Mouse (Mus musculus) liver, embryonic 14.5 days (tissue): ENCODE results near the gene Phf23. TPM values are rescaled to one million over a fixed set of nuclear protein-coding genes. Genes with fewer than 3 reads are reported as not detected.

ENCODE experiments used
- ATAC-seq: fragments of 200-750 bp; cut with Nextera tagmentation; 2 replicates; pipeline ENCODE4 v1.8.0; 2017; ENCODE audit warnings: moderate number of reproducible peaks, mild to moderate bottlenecking, moderate library complexity; ENCODE audit not compliant: insufficient read depth
- DNase-seq, 3 experiments: peaks; one replicate each; pipeline ENCODE4 v3.0.0-alpha.2; 2012 to 2013; ENCODE audit warnings: low read depth in 3 of 3, low spot score in 3 of 3
- H3K27ac ChIP-seq: fragments of 300-500 bp; sonication (generic); 2 replicates; pipeline ENCODE4 v1.5.1; 2014; ENCODE audit warnings: moderate library complexity, mild to moderate bottlenecking, control low read depth, inconsistent platforms
- H3K27me3 ChIP-seq: fragments of 300-500 bp; sonication (generic); 2 replicates; pipeline ENCODE4 v1.6.1; 2014; ENCODE audit warnings: mild to moderate bottlenecking, low read length, moderate library complexity; ENCODE audit not compliant: control insufficient read depth, insufficient read depth
- H3K36me3 ChIP-seq: fragments of 300-500 bp; sonication (generic); replicated peaks from 2 replicates; pipeline ENCODE4 v1.6.1; 2014; ENCODE audit warnings: low read depth; ENCODE audit not compliant: control insufficient read depth, insufficient read depth
- H3K4me1 ChIP-seq, 2 experiments: fragments of 200-500 bp in 1 of 2; fragments of 300-500 bp in 1 of 2; sonication (generic) in 1 of 2; replicated peaks; 2 replicates each; pipeline ENCODE4 v1.6.1; 2012 to 2014; ENCODE audit warnings: antibody characterized with exemption in 1 of 2, inconsistent platforms in 1 of 2, low read length in 1 of 2; ENCODE audit not compliant: control insufficient read depth in 2 of 2, insufficient read depth in 2 of 2
- H3K4me2 ChIP-seq: fragments of 300-500 bp; sonication (generic); 2 replicates; pipeline ENCODE4 v1.6.1; 2014; ENCODE audit warnings: low read depth, mild to moderate bottlenecking, control low read depth, moderate library complexity
- H3K4me3 ChIP-seq, 2 experiments: fragments of 200-500 bp in 1 of 2; fragments of 300-500 bp in 1 of 2; sonication (generic) in 1 of 2; 2 replicates each; pipeline ENCODE4 v1.5.1; 2012 to 2014; ENCODE audit warnings: low read depth in 2 of 2, low read length in 2 of 2, mild to moderate bottlenecking in 2 of 2, control low read depth in 1 of 2, inconsistent platforms in 1 of 2, moderate library complexity in 1 of 2; ENCODE audit not compliant: insufficient read depth in 1 of 2
- H3K9ac ChIP-seq: fragments of 300-500 bp; sonication (generic); replicated peaks from 2 replicates; pipeline ENCODE4 v1.6.1; 2014; ENCODE audit warnings: mild to moderate bottlenecking, control low read depth, moderate library complexity
- H3K9me3 ChIP-seq: fragments of 300-500 bp; sonication (generic); 2 replicates; pipeline ENCODE4 v1.6.1; 2016; ENCODE audit warnings: low read length, mixed read lengths; ENCODE audit not compliant: control insufficient read depth
- CTCF ChIP-seq: IDR thresholded peaks from 2 replicates; pipeline ENCODE4 v1.5.1; 2016; ENCODE audit warnings: antibody characterized with exemption, low read depth, control low read depth
- EP300 ChIP-seq: IDR thresholded peaks from 2 replicates; pipeline ENCODE4 v1.6.1; 2016; ENCODE audit warnings: antibody characterized with exemption, low read depth
- WGBS: fragments of 180-500 bp; shearing (Covaris S2); extraction: QIAGEN DNeasy Blood & Tissue Kit; methylation state at CpG from one replicate; pipeline ENCODE4 v1.1.7; 2014; ENCODE audit not compliant: insufficient replicate concordance; 5-methylcytosine and 5-hydroxymethylcytosine counted together
- polyA plus RNA-seq, 2 experiments: library from polyadenylated mRNA; depleted of rRNA in 1 of 2; stranded (reverse) in 1 of 2; unstranded in 1 of 2; fragments of >200 nt; fragmentation: Nextera tagmentation in 1 of 2; extraction: Ambion mirVana in 1 of 2; gene quantifications; 2 replicates each; pipeline versions ENCODE4 v1.2.1 to v1.2.3; 2012 to 2014

The Phf23 gene
- polyA plus RNA-seq, 2 experiments = 12.1 to 14.8 TPM

- H3K36me3 ChIP-seq = peaks cover 40% of the 10 kb centered on the region
- H3K9me3 ChIP-seq = no peaks in the 10 kb centered on the region
- ATAC-seq (peak; percentile 11), DNase-seq (no peak)
- peak overlapping the region; percentile 91 for H3K4me2 ChIP-seq
- WGBS = under 1% methylated on average over 65 of the region's 66 CpGs
- H3K27ac ChIP-seq = peak overlapping the region; percentile 95
- no peaks in the 10 kb centered on the region for H3K27me3 ChIP-seq
- peaks cover 21 to 29% of the 10 kb centered on the region in 2 experiments for H3K4me1 ChIP-seq
- peak overlapping the region; percentile 90 to 97 for H3K4me3 ChIP-seq
- H3K9ac ChIP-seq = peak overlapping the region; percentile 100
- TF ChIP-seq EP300 = no peak
- no peak for TF ChIP-seq CTCF
These were observed 834 bp downstream of the Phf23 start for GRCm38 (mm10) chr11:69996161-69997061.

GRCm38 (mm10) chr11:69997070-69997509, 1.5 kb downstream of the Phf23 start:
- no peaks in the 10 kb centered on the region for H3K9me3 ChIP-seq
- H3K4me1 ChIP-seq = peaks cover 22 to 34% of the 10 kb centered on the region in 2 experiments

GRCm38 (mm10) chr11:69998567-69999491, 3.3 kb downstream of the Phf23 start:
- no peak overlapping the region for H3K4me3 ChIP-seq
- no peak overlapping the region for H3K27ac ChIP-seq
- no peaks in the 10 kb centered on the region for H3K9me3 ChIP-seq
- TF ChIP-seq EP300 (no peak), CTCF (peak; percentile 53)
- 83% methylated on average over 27 of the region's 27 CpGs for WGBS
- H3K4me1 ChIP-seq = peaks cover 16 to 29% of the 10 kb centered on the region in 2 experiments
- H3K27me3 ChIP-seq = no peaks in the 10 kb centered on the region
- ATAC-seq (no peak), DNase-seq (no peak)
- peaks cover 34% of the 10 kb centered on the region for H3K36me3 ChIP-seq
- no peak overlapping the region for H3K4me2 ChIP-seq
- H3K9ac ChIP-seq = no peak overlapping the region

More at GRCm38 (mm10) chr11:69997070-69997509, 1.5 kb downstream of the Phf23 start:
- H3K9ac ChIP-seq = peak overlapping the region; percentile 100
- H3K27me3 ChIP-seq = no peaks in the 10 kb centered on the region
- H3K4me3 ChIP-seq = peak overlapping the region; percentile 90 to 97
- under 1% methylated on average over 38 of the region's 44 CpGs for WGBS
- DNase-seq (peak; percentile 73 to 78 (median 76)), ATAC-seq (peak; percentile 68)
- H3K4me2 ChIP-seq = peak overlapping the region; percentile 91
- peaks cover 40% of the 10 kb centered on the region for H3K36me3 ChIP-seq
- TF ChIP-seq EP300 = no peak
- no peak for TF ChIP-seq CTCF
- peak overlapping the region; percentile 95 for H3K27ac ChIP-seq

- Histone ChIP-seq H3K4me1 (peaks cover 12 to 25% of the 10 kb centered on the region in 2 experiments), H3K9ac (no peak overlapping the region), H3K27me3 (no peaks in the 10 kb centered on the region), H3K4me2 (peak overlapping the region; percentile 91; the same call in 1 of the 2 replicates), H3K27ac (peak overlapping the region; percentile 5; the same call in 1 of the 2 replicates), H3K9me3 (no peaks in the 10 kb centered on the region), H3K36me3 (peaks cover 25% of the 10 kb centered on the region), H3K4me3 (no peak overlapping the region)
- no peak for DNase-seq
- TF ChIP-seq EP300 = no peak
- no peak for TF ChIP-seq CTCF
- no peak for ATAC-seq
- WGBS = 80% methylated on average over 8 of the region's 8 CpGs
These were observed 4.1 kb downstream of the Phf23 start for GRCm38 (mm10) chr11:69999666-70000065.
